Mouse (Mus musculus) Patski (cell line): Measurements from ENCODE around the gene Inka2. TPM values are rescaled to one million over a fixed set of nuclear protein-coding genes. Genes with fewer than 3 reads are reported as not detected.

Experiments used
- ATAC-seq: fragments of 100-300 bp; one replicate; pipeline ENCODE4 v1.8.0; 2021
- CTCF ChIA-PET: fragments of 350-600 bp; sonication (Branson Sonifier 250); formaldehyde crosslinking; loops from one replicate; lab custom pipeline; 2022; ENCODE audit warnings: inconsistent platforms; lab: Charles Lee
- POLR2A ChIA-PET: fragments of 350-600 bp; sonication (Branson Sonifier 250); formaldehyde crosslinking; loops from one replicate; lab custom pipeline; 2022; ENCODE audit warnings: antibody characterized with exemption, inconsistent platforms; lab: Charles Lee
- DNase-seq: peaks from one replicate; pipeline ENCODE4 v3.0.0-alpha.2; 2011; ENCODE audit warnings: low read depth, low spot score
- H3K27me3 ChIP-seq: fragments of 371-371 bp; one replicate; pipeline ENCODE4 v1.5.1; 2021
- CTCF ChIP-seq: fragments of 100-300 bp; IDR thresholded peaks from one replicate; pipeline ENCODE4 v1.5.1; 2021
- in situ Hi-C: fragments of 300-500 bp; cut with MboI; formaldehyde crosslinking; loops from 3 replicates; pipeline ENCODE4 v1.11.1; 2018; ENCODE audit warnings: low pct_unique_long_range_greater_than_20kb, mixed read lengths
- polyA plus RNA-seq: library from polyadenylated mRNA; unstranded; gene quantifications from one replicate; pipeline ENCODE4 v1.2.3, GENCODE M21; 2021

Gene Inka2
- polyA plus RNA-seq, 1 experiment from 2014 or later, result 4.4 TPM

DNA sequence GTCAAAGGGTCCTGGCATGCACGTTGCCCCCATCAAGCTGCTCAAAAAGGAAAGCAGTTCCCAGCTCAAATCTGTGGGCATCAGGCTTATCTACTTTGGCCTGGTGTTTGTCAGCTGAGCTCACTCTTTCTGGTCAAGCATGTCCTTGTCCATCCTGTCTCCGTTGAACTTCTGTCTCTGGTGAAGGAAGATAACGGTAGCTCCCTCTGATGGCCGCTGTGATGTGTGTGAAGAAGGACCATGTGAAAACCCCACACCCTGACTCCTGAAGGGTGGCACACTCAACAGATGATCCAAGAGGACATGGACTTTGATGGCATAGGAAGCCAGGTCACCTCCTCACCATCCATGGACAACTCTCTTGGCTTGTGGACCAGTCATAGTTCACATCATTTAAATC, 14.3 kb downstream of the Inka2 start:
- DNase-seq (no peak), ATAC-seq (no peak)
- in situ Hi-C loops, result no loop called here
- no peaks in the 10 kb centered on the region for H3K27me3 ChIP-seq
- TF ChIP-seq CTCF, result no peak
- ChIA-PET CTCF (interaction anchor here (0.7 to 15.9 kb wide), 4 partner anchors 8 to 28 kb away, joined by 3 to 140 read pairs (median 9); partner anchors contain the start of gene Ddx20), POLR2A (interaction anchor here (1.0 kb wide), 2 partner anchors 13 to 32 kb away, joined by 4 read pairs; partner anchors contain the start of gene Ddx20)

GRCm38 (mm10) chr3:105719979-105720378, 15.6 kb downstream of the Inka2 start:
- ChIA-PET POLR2A (interaction anchor here (0.8 to 1.0 kb wide), 2 partner anchors 33 to 46 kb away, joined by 3 to 4 read pairs; partner anchors contain the start of gene Ddx20), CTCF (interaction anchor here (1.0 to 15.9 kb wide), 5 partner anchors 12 to 180 kb away, joined by 3 to 140 read pairs (median 13); partner anchors contain the start of gene Ddx20)
- no peaks in the 10 kb centered on the region for H3K27me3 ChIP-seq
- no peak for TF ChIP-seq CTCF
- in situ Hi-C loops, result loop anchor here (5.0 kb wide), 1 partner anchor 33 kb away; the partner anchor contains the start of gene Ddx20
- ATAC-seq, result peak; percentile 6
- no peak for DNase-seq

DNA sequence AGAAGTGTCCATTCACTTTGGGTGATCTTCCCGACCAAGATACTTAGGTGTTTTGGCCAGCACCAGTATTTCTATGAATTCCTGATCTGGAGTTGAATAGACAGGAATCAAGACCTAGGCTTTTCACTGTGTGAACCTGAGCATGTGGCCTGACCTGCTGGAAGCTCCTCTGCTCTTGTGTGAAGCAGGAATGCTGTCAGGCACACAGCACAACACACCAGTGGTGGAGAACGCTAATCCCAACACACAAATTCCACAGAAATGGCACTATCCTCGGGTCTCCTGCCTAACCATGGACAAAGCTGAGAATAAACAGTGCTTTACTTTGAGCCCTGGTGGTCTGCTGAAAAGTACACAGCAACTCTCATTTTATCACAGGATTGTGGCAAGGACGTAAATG, 16.1 kb downstream of the Inka2 start:
- TF ChIP-seq CTCF, result no peak
- in situ Hi-C loops, result loop anchor here (5.0 kb wide), 1 partner anchor 33 kb away; the partner anchor contains the start of gene Ddx20
- ChIA-PET POLR2A (interaction anchor here (0.8 kb wide), 1 partner anchor 46 kb away, joined by 3 read pairs; no protein-coding TSS in a partner anchor), CTCF (interaction anchor here (1.3 to 15.9 kb wide), 5 partner anchors 11 to 179 kb away, joined by 3 to 140 read pairs (median 13); partner anchors contain the start of genes Ddx20 and Inka2)
- no peaks in the 10 kb centered on the region for H3K27me3 ChIP-seq
- ATAC-seq (no peak), DNase-seq (no peak)

DNA sequence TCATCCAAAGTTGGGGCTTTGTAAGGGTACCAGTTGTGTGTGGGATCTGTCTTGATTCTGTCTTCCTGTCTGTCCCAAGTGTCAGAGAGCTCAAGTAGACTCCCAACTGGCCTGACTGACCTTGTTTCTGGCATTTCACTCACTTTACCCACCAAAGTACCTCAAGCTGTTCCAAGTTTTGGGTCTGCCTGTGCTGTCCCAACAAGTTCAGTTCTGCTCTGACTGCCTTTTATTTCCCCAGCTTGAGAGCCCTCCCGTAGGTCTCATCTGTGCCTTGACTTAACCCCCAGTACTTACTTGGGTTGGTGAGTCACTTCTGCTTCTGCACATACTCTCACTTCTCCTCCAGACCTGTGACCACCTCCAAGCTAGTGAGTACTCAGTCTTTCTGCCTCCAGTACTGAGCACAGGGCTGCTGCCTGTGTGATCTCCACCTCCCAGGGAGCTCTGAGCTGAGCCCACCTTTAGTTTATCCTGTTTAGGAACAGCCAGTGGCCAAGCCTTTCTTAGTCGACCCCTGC, 17.3 kb downstream of the Inka2 start:
- no peaks in the 10 kb centered on the region for H3K27me3 ChIP-seq
- ChIA-PET POLR2A (interaction anchor here (0.6 kb wide), 1 partner anchor 49 kb away, joined by 7 read pairs; no protein-coding TSS in a partner anchor), CTCF (interaction anchor here (1.8 to 15.9 kb wide), 3 partner anchors 17 to 47 kb away, joined by 7 to 140 read pairs (median 22); partner anchors contain the start of genes Ddx20 and Inka2)
- ATAC-seq (no peak), DNase-seq (no peak)
- in situ Hi-C loops, result loop anchor here (5.0 kb wide), 1 partner anchor 34 kb away; the partner anchor contains the start of gene Ddx20
- TF ChIP-seq CTCF, result no peak

GRCm38 (mm10) chr3:105722510-105722909, 18.1 kb downstream of the Inka2 start:
- in situ Hi-C loops, result loop anchor here (5.0 kb wide), 1 partner anchor 35 kb away; the partner anchor contains the start of gene Ddx20
- ChIA-PET POLR2A (no interaction called here), CTCF (interaction anchor here (0.7 to 15.9 kb wide), 4 partner anchors 18 to 48 kb away, joined by 3 to 140 read pairs (median 14); partner anchors contain the start of genes Ddx20 and Inka2)
- no peak for ATAC-seq
- DNase-seq, result no peak
- H3K27me3 ChIP-seq, result no peaks in the 10 kb centered on the region
- no peak for TF ChIP-seq CTCF

- no peak for ATAC-seq
- no peak for DNase-seq
- ChIA-PET CTCF (interaction anchor here (0.8 to 15.9 kb wide), 23 partner anchors 8 to 157 kb away, joined by 3 to 140 read pairs (median 7); partner anchors contain the start of gene Ddx20), POLR2A (interaction anchor here (0.8 kb wide), 1 partner anchor 38 kb away, joined by 5 read pairs; the partner anchor contains the start of gene Ddx20)
- in situ Hi-C loops, result no loop called here
- peak; percentile 80 for TF ChIP-seq CTCF
- H3K27me3 ChIP-seq, result no peaks in the 10 kb centered on the region
These were observed 21.6 kb downstream of the Inka2 start for GRCm38 (mm10) chr3:105726037-105726436.

- TF ChIP-seq CTCF, result no peak
- no peaks in the 10 kb centered on the region for H3K27me3 ChIP-seq
- no peak for ATAC-seq
- POLR2A ChIA-PET, result no interaction called here
- CTCF ChIA-PET, result interaction anchor here (1.4 to 15.9 kb wide), 6 partner anchors 10 to 58 kb away, joined by 3 to 140 read pairs (median 12); partner anchors contain the start of gene Ddx20
- DNase-seq, result no peak
- in situ Hi-C loops, result no loop called here
These were observed 28.0 kb downstream of the Inka2 start for GRCm38 (mm10) chr3:105732360-105732759.

- no peak for ATAC-seq
- ChIA-PET CTCF (interaction anchor here (1.0 kb wide), 1 partner anchor 17 kb away, joined by 4 read pairs; no protein-coding TSS in a partner anchor), POLR2A (no interaction called here)
- no peak for DNase-seq
- in situ Hi-C loops, result no loop called here
- H3K27me3 ChIP-seq, result no peaks in the 10 kb centered on the region
- TF ChIP-seq CTCF, result no peak
These were observed 29.1 kb downstream of the Inka2 start for GRCm38 (mm10) chr3:105733538-105733937.

GRCm38 (mm10) chr3:105735285-105735684, 30.9 kb downstream of the Inka2 start:
- CTCF ChIA-PET, result interaction anchor here (1.0 to 2.5 kb wide), 8 partner anchors 8 to 64 kb away, joined by 3 to 26 read pairs (median 3); no protein-coding TSS in a partner anchor
- TF ChIP-seq CTCF, result no peak
- in situ Hi-C loops, result no loop called here
- no peak for DNase-seq
- no peaks in the 10 kb centered on the region for H3K27me3 ChIP-seq
- ATAC-seq, result peak; percentile 57
- POLR2A ChIA-PET, result no interaction called here

DNA sequence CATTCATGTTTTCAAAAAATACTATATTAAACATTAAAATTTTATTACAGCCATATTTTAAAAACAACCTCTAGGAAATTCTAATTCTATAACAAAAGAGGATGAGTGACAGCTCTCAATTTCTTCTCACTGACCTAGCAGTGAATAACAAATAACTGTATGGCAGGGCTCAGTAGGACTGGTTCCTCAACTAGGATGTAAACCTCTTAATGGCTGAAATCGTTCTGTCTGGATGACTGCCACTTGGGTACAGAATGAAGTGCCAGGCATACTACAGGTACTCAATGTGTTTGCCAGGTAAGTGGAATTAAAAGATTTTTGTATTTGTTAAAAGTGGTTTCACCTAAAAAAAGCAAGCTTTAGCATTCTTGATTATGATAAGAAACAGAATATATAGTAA, 31.7 kb downstream of the Inka2 start:
- ATAC-seq (no peak), DNase-seq (no peak)
- in situ Hi-C loops, result no loop called here
- CTCF ChIA-PET, result interaction anchor here (1.0 to 2.5 kb wide), 4 partner anchors 10 to 63 kb away, joined by 3 to 26 read pairs (median 4); no protein-coding TSS in a partner anchor
- no peak for TF ChIP-seq CTCF
- POLR2A ChIA-PET, result no interaction called here
- no peaks in the 10 kb centered on the region for H3K27me3 ChIP-seq
